Mouse (Mus musculus): ENCODE data around the gene Golph3. TPM values are rescaled to one million over a fixed set of nuclear protein-coding genes. Genes with fewer than 3 reads are reported as not detected.
A peak's percentile ranks its signal among the peaks of the same experiment; 100 is the strongest.

The Golph3 gene
- 132 and 135 TPM in 2 replicates for total RNA-seq (2021)
- long read RNA-seq, transcript Golph3-201 (4 exons, 2,652 nt): major isoform, 40 of 55 reads
- long read RNA-seq, partial matches to known transcripts: 11 of 55 reads
- long read RNA-seq, other reads (novel, unspliced or antisense): 3 of 55 reads

GRCm38 (mm10) chr15:12321091-12321787 is at the start of gene Golph3:
Gene Golph3, plus strand, starts transcription at chr15:12321450.
- DNase-seq: peak; percentile 98

- no peak for DNase-seq
Measured at GRCm38 (mm10) chr15:12273325-12274052, 47.8 kb upstream of the Golph3 start.

- DNase-seq: no peak
Measured at GRCm38 (mm10) chr15:12274053-12274769, 47.0 kb upstream of the Golph3 start.

GRCm38 (mm10) chr15:12275091-12275623 is 46.1 kb upstream of the Golph3 start:
- no peak for DNase-seq

GRCm38 (mm10) chr15:12279816-12280215 is 41.4 kb upstream of the Golph3 start:
- DNase-seq: no peak

- no peak for DNase-seq
Measured at GRCm38 (mm10) chr15:12284794-12285534, 36.3 kb upstream of the Golph3 start.

- DNase-seq: no peak
Measured at GRCm38 (mm10) chr15:12285535-12285809, 35.8 kb upstream of the Golph3 start.

GRCm38 (mm10) chr15:12290330-12290729 is 30.9 kb upstream of the Golph3 start:
- DNase-seq: no peak

- DNase-seq: no peak
Measured at GRCm38 (mm10) chr15:12291757-12292156, 29.5 kb upstream of the Golph3 start.

GRCm38 (mm10) chr15:12296228-12296627 is 25.0 kb upstream of the Golph3 start:
- DNase-seq: no peak

- DNase-seq: no peak
Measured at GRCm38 (mm10) chr15:12298231-12298737, 23.0 kb upstream of the Golph3 start.

- no peak for DNase-seq
Measured at GRCm38 (mm10) chr15:12301771-12302170, 19.5 kb upstream of the Golph3 start.

- DNase-seq: no peak
Measured at GRCm38 (mm10) chr15:12306188-12307071, 14.8 kb upstream of the Golph3 start.

GRCm38 (mm10) chr15:12307114-12307513 is 14.1 kb upstream of the Golph3 start:
- DNase-seq: no peak

GRCm38 (mm10) chr15:12308539-12308938 is 12.7 kb upstream of the Golph3 start:
- DNase-seq: no peak

- DNase-seq: no peak
Measured at GRCm38 (mm10) chr15:12310676-12311075, 10.6 kb upstream of the Golph3 start.

GRCm38 (mm10) chr15:12311465-12311864 is 9.8 kb upstream of the Golph3 start:
- no peak for DNase-seq

- DNase-seq: no peak
Measured at GRCm38 (mm10) chr15:12313255-12313654, 8.0 kb upstream of the Golph3 start.

- DNase-seq: no peak
Measured at GRCm38 (mm10) chr15:12314584-12314983, 6.7 kb upstream of the Golph3 start.

GRCm38 (mm10) chr15:12315996-12316395 is 5.3 kb upstream of the Golph3 start:
- no peak for DNase-seq

- no peak for DNase-seq
Measured at GRCm38 (mm10) chr15:12317290-12317689, 4.0 kb upstream of the Golph3 start.
